Mouse (Mus musculus) forebrain, embryonic 12.5 days (tissue): ENCODE data around the gene Snrpc. TPM values are rescaled to one million over a fixed set of nuclear protein-coding genes. Genes with fewer than 3 reads are reported as not detected.

ENCODE experiments used
- ATAC-seq: fragments of 200-750 bp; cut with Nextera tagmentation; 2 replicates; pipeline ENCODE4 v1.8.0; 2017; ENCODE audit warnings: moderate TSS enrichment; ENCODE audit not compliant: low FRiP score
- H3K27ac ChIP-seq: fragments of 300-500 bp; sonication (generic); 2 replicates; pipeline ENCODE4 v1.5.1; 2016; ENCODE audit warnings: mild to moderate bottlenecking
- H3K27me3 ChIP-seq: fragments of 300-500 bp; sonication (generic); 2 replicates; pipeline ENCODE4 v1.6.1; 2016; ENCODE audit warnings: mild to moderate bottlenecking
- H3K36me3 ChIP-seq: fragments of 300-500 bp; sonication (generic); replicated peaks from 2 replicates; pipeline ENCODE4 v1.6.1; 2016; ENCODE audit warnings: mild to moderate bottlenecking
- H3K4me1 ChIP-seq: fragments of 300-500 bp; sonication (generic); 2 replicates; pipeline ENCODE4 v1.6.1; 2016
- H3K4me2 ChIP-seq: fragments of 300-500 bp; sonication (generic); 2 replicates; pipeline ENCODE4 v1.6.1; 2016; ENCODE audit warnings: mild to moderate bottlenecking, moderate library complexity
- H3K4me3 ChIP-seq: fragments of 300-500 bp; sonication (generic); replicated peaks from 2 replicates; pipeline ENCODE4 v1.5.1; 2016; ENCODE audit warnings: mild to moderate bottlenecking
- H3K9ac ChIP-seq: fragments of 300-500 bp; sonication (generic); 2 replicates; pipeline ENCODE4 v1.6.1; 2016; ENCODE audit warnings: mild to moderate bottlenecking
- H3K9me3 ChIP-seq: fragments of 300-500 bp; sonication (generic); 2 replicates; pipeline ENCODE4 v1.6.1; 2016
- WGBS: fragments of 180-500 bp; shearing (Covaris S2); methylation state at CpG from one replicate; pipeline ENCODE4 v1.1.7; 2016; 5-methylcytosine and 5-hydroxymethylcytosine counted together
- polyA plus RNA-seq: library from polyadenylated mRNA; unstranded; fragments of >200 nt; fragmentation: Nextera tagmentation; extraction: Ambion mirVana; gene quantifications from 2 replicates; pipeline ENCODE4 v1.2.1, GENCODE M21; 2016

Gene Snrpc
- polyA plus RNA-seq, 1 experiment from 2014 or later, result 367 TPM

- ATAC-seq, result no peak
- no peak overlapping the region for H3K27ac ChIP-seq
- 95% methylated on average over 3 of the region's 3 CpGs for WGBS
- no peak overlapping the region for H3K9ac ChIP-seq
- no peaks in the 10 kb centered on the region for H3K9me3 ChIP-seq
- H3K27me3 ChIP-seq, result no peaks in the 10 kb centered on the region
- no peak overlapping the region for H3K4me2 ChIP-seq
- no peak overlapping the region for H3K4me3 ChIP-seq
- H3K36me3 ChIP-seq, result peaks cover 78% of the 10 kb centered on the region
- H3K4me1 ChIP-seq, result no peaks in the 10 kb centered on the region
Observed at GRCm38 (mm10) chr17:27851076-27851475, 13.1 kb downstream of the Snrpc start.

- Histone ChIP-seq H3K27me3 (no peaks in the 10 kb centered on the region), H3K9ac (peak within 1 kb of the TSS; percentile 89), H3K4me3 (peak within 1 kb of the TSS; percentile 92), H3K9me3 (no peaks in the 10 kb centered on the region), H3K27ac (peak within 1 kb of the TSS; percentile 76), H3K36me3 (peaks cover 25% of the 10 kb centered on the region), H3K4me2 (peak within 1 kb of the TSS; percentile 87), H3K4me1 (peaks cover 27% of the 10 kb centered on the region)
- 1% methylated on average over 54 of the region's 54 CpGs for WGBS
- peak; percentile 89 for ATAC-seq
Observed at GRCm38 (mm10) chr17:27856265-27856797, 18.4 kb downstream of the Snrpc start, which contains the start of gene Uhrf1bp1. TSS of gene Uhrf1bp1 (plus strand) at chr17:27856441.

GRCm38 (mm10) chr17:27856798-27857648, 19.1 kb downstream of the Snrpc start:
- no peaks in the 10 kb centered on the region for H3K27me3 ChIP-seq
- H3K27ac ChIP-seq, result peak overlapping the region; percentile 76
- peaks cover 27% of the 10 kb centered on the region for H3K4me1 ChIP-seq
- peak overlapping the region; percentile 87 for H3K4me2 ChIP-seq
- WGBS, result 2% methylated on average over 52 of the region's 52 CpGs
- H3K36me3 ChIP-seq, result peaks cover 24% of the 10 kb centered on the region
- no peaks in the 10 kb centered on the region for H3K9me3 ChIP-seq
- peak overlapping the region; percentile 89 for H3K9ac ChIP-seq
- H3K4me3 ChIP-seq, result peak overlapping the region; percentile 92
- ATAC-seq, result peak; percentile 79

- Histone ChIP-seq H3K36me3 (peaks cover 16% of the 10 kb centered on the region), H3K4me1 (peaks cover 27% of the 10 kb centered on the region), H3K9ac (peak overlapping the region; percentile 89), H3K27ac (no peak overlapping the region), H3K27me3 (no peaks in the 10 kb centered on the region), H3K4me2 (peak overlapping the region; percentile 87), H3K9me3 (no peaks in the 10 kb centered on the region), H3K4me3 (peak overlapping the region; percentile 92)
- 61% methylated on average over 11 of the region's 11 CpGs for WGBS
- no peak for ATAC-seq
Observed at GRCm38 (mm10) chr17:27857649-27858475, 19.9 kb downstream of the Snrpc start.

GRCm38 (mm10) chr17:27859131-27859530, 21.2 kb downstream of the Snrpc start:
- WGBS, result 51% methylated on average over 2 of the region's 2 CpGs

GRCm38 (mm10) chr17:27865461-27865860, 27.5 kb downstream of the Snrpc start:
- no peaks in the 10 kb centered on the region for H3K36me3 ChIP-seq
- H3K4me2 ChIP-seq, result no peak overlapping the region
- no peak overlapping the region for H3K27ac ChIP-seq
- H3K27me3 ChIP-seq, result no peaks in the 10 kb centered on the region
- no peak overlapping the region for H3K4me3 ChIP-seq
- H3K9ac ChIP-seq, result no peak overlapping the region
- ATAC-seq, result no peak
- H3K9me3 ChIP-seq, result no peaks in the 10 kb centered on the region
- WGBS, result 82% methylated on average over 2 of the region's 2 CpGs
- H3K4me1 ChIP-seq, result no peaks in the 10 kb centered on the region

More at GRCm38 (mm10) chr17:27859131-27859530, 21.2 kb downstream of the Snrpc start:
- no peak for ATAC-seq
- Histone ChIP-seq H3K27ac (peak overlapping the region; percentile 25; the same call in 1 of the 2 replicates), H3K27me3 (no peaks in the 10 kb centered on the region), H3K9ac (no peak overlapping the region), H3K9me3 (no peaks in the 10 kb centered on the region), H3K4me1 (peaks cover 27% of the 10 kb centered on the region), H3K4me2 (0 out of 2 replicates have a peak overlapping the region, but pooled peaks have one; percentile 87), H3K36me3 (peaks cover 5% of the 10 kb centered on the region), H3K4me3 (no peak overlapping the region)

- Histone ChIP-seq H3K27me3 (no peaks in the 10 kb centered on the region), H3K4me2 (no peak overlapping the region), H3K4me1 (no peaks in the 10 kb centered on the region), H3K9me3 (no peaks in the 10 kb centered on the region), H3K9ac (no peak overlapping the region), H3K27ac (no peak overlapping the region), H3K4me3 (no peak overlapping the region), H3K36me3 (no peaks in the 10 kb centered on the region)
- 93% methylated on average over 4 of the region's 4 CpGs for WGBS
- no peak for ATAC-seq
Observed at GRCm38 (mm10) chr17:27866737-27867136, 28.8 kb downstream of the Snrpc start.

- no peak overlapping the region for H3K9ac ChIP-seq
- H3K27ac ChIP-seq, result no peak overlapping the region
- no peaks in the 10 kb centered on the region for H3K4me1 ChIP-seq
- H3K4me2 ChIP-seq, result no peak overlapping the region
- no peaks in the 10 kb centered on the region for H3K36me3 ChIP-seq
- no peaks in the 10 kb centered on the region for H3K27me3 ChIP-seq
- no peak overlapping the region for H3K4me3 ChIP-seq
- no peaks in the 10 kb centered on the region for H3K9me3 ChIP-seq
- WGBS, result 91% methylated on average over 3 of the region's 3 CpGs
- no peak for ATAC-seq
Observed at GRCm38 (mm10) chr17:27871851-27872250, 33.9 kb downstream of the Snrpc start.

GRCm38 (mm10) chr17:27873583-27873982, 35.6 kb downstream of the Snrpc start:
- Histone ChIP-seq H3K4me2 (no peak overlapping the region), H3K27ac (no peak overlapping the region), H3K9me3 (no peaks in the 10 kb centered on the region), H3K36me3 (no peaks in the 10 kb centered on the region), H3K4me3 (no peak overlapping the region), H3K9ac (no peak overlapping the region), H3K4me1 (no peaks in the 10 kb centered on the region), H3K27me3 (no peaks in the 10 kb centered on the region)
- 81% methylated on average over 3 of the region's 3 CpGs for WGBS
- ATAC-seq, result no peak

GRCm38 (mm10) chr17:27874510-27874909, 36.6 kb downstream of the Snrpc start:
- WGBS, result 78% methylated on average over 5 of the region's 5 CpGs
- no peaks in the 10 kb centered on the region for H3K4me1 ChIP-seq
- no peak overlapping the region for H3K4me3 ChIP-seq
- H3K4me2 ChIP-seq, result no peak overlapping the region
- no peak for ATAC-seq
- no peak overlapping the region for H3K9ac ChIP-seq
- H3K36me3 ChIP-seq, result peaks cover 7% of the 10 kb centered on the region
- H3K27me3 ChIP-seq, result no peaks in the 10 kb centered on the region
- H3K27ac ChIP-seq, result no peak overlapping the region
- no peaks in the 10 kb centered on the region for H3K9me3 ChIP-seq

GRCm38 (mm10) chr17:27881518-27881917, 43.6 kb downstream of the Snrpc start:
- Histone ChIP-seq H3K36me3 (peaks cover 60% of the 10 kb centered on the region), H3K27ac (no peak overlapping the region), H3K4me2 (no peak overlapping the region), H3K9ac (no peak overlapping the region), H3K27me3 (no peaks in the 10 kb centered on the region), H3K4me1 (no peaks in the 10 kb centered on the region), H3K9me3 (no peaks in the 10 kb centered on the region), H3K4me3 (no peak overlapping the region)
- 69% methylated on average over 11 of the region's 11 CpGs for WGBS
- no peak for ATAC-seq

- H3K4me3 ChIP-seq, result no peak overlapping the region
- no peak overlapping the region for H3K4me2 ChIP-seq
- H3K9me3 ChIP-seq, result no peaks in the 10 kb centered on the region
- H3K9ac ChIP-seq, result no peak overlapping the region
- 92% methylated on average over 8 of the region's 8 CpGs for WGBS
- H3K27me3 ChIP-seq, result no peaks in the 10 kb centered on the region
- no peaks in the 10 kb centered on the region for H3K4me1 ChIP-seq
- no peak for ATAC-seq
- peaks cover 74% of the 10 kb centered on the region for H3K36me3 ChIP-seq
- H3K27ac ChIP-seq, result no peak overlapping the region
Observed at GRCm38 (mm10) chr17:27883129-27883528, 45.2 kb downstream of the Snrpc start.
